Comparison of ENCODE assay signal across 21 mouse cellular contexts in genomic region chr9:68118266-68118665, GRCm38 (mm10).
DNase-seq lines count a peak whose midpoint lies in the region; ATAC-seq lines count a peak whose summit lies in the region.
"Had no signal": no experiment of that assay in that cellular context is flagged by ENCODE, and none has a peak within 500 bp of the region (broad histone marks: within the 10 kb centered on the region; RNA-seq: fewer than 3 reads in every experiment).

No protein-coding gene starts in this region.

- H3K27ac ChIP-seq in heart, embryonic 11.5 days (ENCODE audit: low read depth, low read length), result no peak overlapping the region
- H3K27ac ChIP-seq: embryonic facial prominence, embryonic 15.5 days; forebrain, embryonic 10.5 days; gastrocnemius, adult 2 months; heart, embryonic 13.5 days; hindbrain, embryonic 10.5 days; hindbrain, embryonic 14.5 days; intestine, embryonic 15.5 days had no signal

- no peak for ATAC-seq in heart, embryonic 11.5 days (replicated peaks; ENCODE audit: insufficient number of reproducible peaks, low FRiP score, low TSS enrichment)
- ATAC-seq: forebrain, embryonic 14.5 days; intestine, embryonic 15.5 days had no signal

- peak; percentile 43 for DNase-seq in adrenal gland, postnatal 10 days
- DNase-seq in adrenal gland, adult 8-10 months, result no peak
- DNase-seq in heart, adult 9 months (ENCODE audit: low spot score in 2 of 2), result peak; percentile 34 to 41
- peak; percentile 12 for DNase-seq in lung, postnatal 25 days (ENCODE audit: low spot score)
- no peak for DNase-seq in lung, postnatal 4 days
- no peak for DNase-seq in embryo, embryonic 10 days (ENCODE audit: low spot score)
- DNase-seq: adrenal gland, adult 2 months; cerebellum, adult 18-20 months; cerebellum, adult 9-11 months; embryo, embryonic 11 days; gastrocnemius, adult 2 months; gastrocnemius, postnatal 25 days had no signal

- H3K4me2 ChIP-seq in heart, embryonic 11.5 days, result no peak overlapping the region
- H3K4me2 ChIP-seq: embryonic facial prominence, embryonic 15.5 days; heart, embryonic 13.5 days; hindbrain, embryonic 14.5 days; intestine, embryonic 15.5 days had no signal

- H3K4me1 ChIP-seq in heart, embryonic 11.5 days (ENCODE audit: control insufficient read depth, insufficient read depth, low read length), result no peaks in the 10 kb centered on the region
- H3K4me1 ChIP-seq: embryonic facial prominence, embryonic 15.5 days; forebrain, embryonic 10.5 days; heart, embryonic 13.5 days; hindbrain, embryonic 10.5 days; intestine, embryonic 15.5 days had no signal

- no peaks in the 10 kb centered on the region for H3K36me3 ChIP-seq in heart, embryonic 11.5 days (ENCODE audit: control insufficient read depth, insufficient read depth, low read length)
- H3K36me3 ChIP-seq: embryonic facial prominence, embryonic 15.5 days; forebrain, embryonic 10.5 days; heart, embryonic 13.5 days; hindbrain, embryonic 10.5 days; intestine, embryonic 15.5 days had no signal

- H3K4me3 ChIP-seq in heart, embryonic 11.5 days (ENCODE audit: low read depth, low read length), result no peak overlapping the region
- H3K4me3 ChIP-seq: embryonic facial prominence, embryonic 15.5 days; erythroblast, embryonic 14.5 days; forebrain, embryonic 10.5 days; gastrocnemius, adult 2 months; heart, embryonic 13.5 days; hindbrain, embryonic 10.5 days; intestine, embryonic 15.5 days had no signal

- H3K27me3 ChIP-seq in heart, embryonic 11.5 days (ENCODE audit: control insufficient read depth, insufficient read depth, low read length), result no peaks in the 10 kb centered on the region
- H3K27me3 ChIP-seq: embryonic facial prominence, embryonic 15.5 days; heart, embryonic 13.5 days; intestine, embryonic 15.5 days had no signal

- H3K9me3 ChIP-seq in heart, embryonic 11.5 days (replicated peaks; ENCODE audit: control insufficient read depth, low read length), result no peaks in the 10 kb centered on the region
- H3K9me3 ChIP-seq: embryonic facial prominence, embryonic 15.5 days; forebrain, embryonic 10.5 days; heart, embryonic 13.5 days; hindbrain, embryonic 10.5 days; intestine, embryonic 15.5 days had no signal

- WGBS in heart, embryonic 11.5 days (ENCODE audit: insufficient replicate concordance), result 46% methylated on average over 2 of the region's 2 CpGs

- no peak overlapping the region for H3K9ac ChIP-seq in heart, embryonic 11.5 days (ENCODE audit: low read depth, low read length)
- H3K9ac ChIP-seq: embryonic facial prominence, embryonic 15.5 days; heart, embryonic 13.5 days; hindbrain, embryonic 14.5 days; intestine, embryonic 15.5 days had no signal

Comparison
In these comparisons a context has a peak if more than half of its experiments do, and no peak if none do; other contexts are left out.
1. DNase-seq: peak in adrenal gland, postnatal 10 days (single experiment), heart, adult 9 months (2 of 2) and lung, postnatal 25 days (single experiment); none in adrenal gland, adult 8-10 months (single experiment), lung, postnatal 4 days (0 of 2) and embryo, embryonic 10 days (single experiment).